Mouse (Mus musculus) testis, postnatal 10 days (tissue): ENCODE measurements at regions not wholly inside any gene's neighbourhood (a gene's known extent, or its start where the extent isn't known, plus 50 kb on each side); places are given as distances from the start of the nearest gene placed in this dataset.
A peak's percentile ranks its signal among the peaks of the same experiment; 100 is the strongest.

Source experiments
- DNase-seq: peaks from one replicate; pipeline ENCODE4 v3.0.0; 2021; ENCODE audit warnings: low spot score

GRCm38 (mm10) chr13:53902831-53903230 is 152.7 kb downstream of the Drd1 start:
- no peak for DNase-seq

- no peak for DNase-seq
These were observed 155.0 kb downstream of the Drd1 start for GRCm38 (mm10) chr13:53900406-53901025.

- DNase-seq, result no peak
These were observed 157.2 kb downstream of the Drd1 start for GRCm38 (mm10) chr13:53898351-53898750.

- no peak for DNase-seq
These were observed 158.3 kb downstream of the Drd1 start for GRCm38 (mm10) chr13:53897176-53897575.

- DNase-seq, result no peak
These were observed 167.1 kb downstream of the Drd1 start for GRCm38 (mm10) chr13:53888411-53888810.

GRCm38 (mm10) chr13:53885756-53886155 is 169.7 kb downstream of the Drd1 start:
- DNase-seq, result no peak

- DNase-seq, result no peak
These were observed 172.3 kb downstream of the Drd1 start for GRCm38 (mm10) chr13:53883206-53883605.

GRCm38 (mm10) chr13:53880466-53881250 is 174.8 kb downstream of the Drd1 start:
- no peak for DNase-seq

- DNase-seq, result no peak
These were observed 180.0 kb downstream of the Drd1 start for GRCm38 (mm10) chr13:53875546-53875945.

GRCm38 (mm10) chr13:53865323-53865722 is 190.2 kb downstream of the Drd1 start:
- DNase-seq, result no peak

GRCm38 (mm10) chr13:53862336-53862735 is 193.2 kb downstream of the Drd1 start:
- no peak for DNase-seq

GRCm38 (mm10) chr13:53854196-53854595 is 201.3 kb downstream of the Drd1 start:
- no peak for DNase-seq

GRCm38 (mm10) chr13:53850146-53850545 is 205.4 kb downstream of the Drd1 start:
- DNase-seq, result no peak

GRCm38 (mm10) chr13:53846221-53846620 is 209.3 kb downstream of the Drd1 start:
- DNase-seq, result no peak

- no peak for DNase-seq
These were observed 209.7 kb downstream of the Drd1 start for GRCm38 (mm10) chr13:53845786-53846185.

GRCm38 (mm10) chr13:53825957-53826580 is 229.4 kb downstream of the Drd1 start:
- DNase-seq, result no peak

- DNase-seq, result no peak
These were observed 233.4 kb downstream of the Drd1 start for GRCm38 (mm10) chr13:53822061-53822460.

GRCm38 (mm10) chr13:53815629-53816028 is 239.9 kb downstream of the Drd1 start:
- no peak for DNase-seq

GRCm38 (mm10) chr13:53814088-53814487 is 241.4 kb downstream of the Drd1 start:
- no peak for DNase-seq

GRCm38 (mm10) chr13:53811862-53812261 is 243.6 kb downstream of the Drd1 start:
- peak; percentile 69 for DNase-seq

GRCm38 (mm10) chr13:53811151-53811550 is 244.4 kb downstream of the Drd1 start:
- no peak for DNase-seq

- DNase-seq, result no peak
These were observed 247.5 kb downstream of the Drd1 start for GRCm38 (mm10) chr13:53807791-53808525.
